Comparison of ENCODE assay signal across 8 mouse cellular contexts in genomic region chr9:83488491-83489210, GRCm38 (mm10). TPM values are rescaled to one million over a fixed set of nuclear protein-coding genes. Genes with fewer than 3 reads are reported as not detected.
DNase-seq lines count a peak whose midpoint lies in the region; ATAC-seq and TF ChIP-seq lines count a peak whose summit lies in the region.

No protein-coding gene starts in this region.

- peak; percentile 71 for TF ChIP-seq CTCF in forebrain, postnatal 0 days (IDR thresholded peaks at IDR 0.05; ENCODE audit: low read depth)
- peak; percentile 88 for TF ChIP-seq CTCF in layer of hippocampus, adult 2 months (conservative IDR thresholded peaks at IDR 0.05)
- no peak for TF ChIP-seq CTCF in olfactory bulb, adult 2 months (IDR thresholded peaks at IDR 0.05; ENCODE audit: insufficient read depth, low read depth, low read length)

- no peaks in the 10 kb centered on the region for H3K9me3 ChIP-seq in forebrain, postnatal 0 days (ENCODE audit: low read length)

- H3K27ac ChIP-seq in forebrain, postnatal 0 days (ENCODE audit: low read depth, low read length), result peak overlapping the region; percentile 80
- H3K27ac ChIP-seq in layer of hippocampus, adult 2 months, result peak overlapping the region; percentile 80
- peak overlapping the region; percentile 55 for H3K27ac ChIP-seq in olfactory bulb, adult 2 months (ENCODE audit: insufficient read depth, low read depth, low read length)

- H3K4me3 ChIP-seq in forebrain, postnatal 0 days (ENCODE audit: low read depth, low read length), result peak overlapping the region; percentile 19
- peak overlapping the region; percentile 45 for H3K4me3 ChIP-seq in layer of hippocampus, adult 2 months
- no peak overlapping the region for H3K4me3 ChIP-seq in olfactory bulb, adult 2 months (ENCODE audit: insufficient read depth, low read depth, low read length)

- peak overlapping the region; percentile 42 for H3K4me2 ChIP-seq in forebrain, postnatal 0 days (ENCODE audit: low read depth)

- no peaks in the 10 kb centered on the region for H3K36me3 ChIP-seq in forebrain, postnatal 0 days (ENCODE audit: insufficient read depth)

- peak; percentile 4 for DNase-seq in kidney, adult 18-20 months
- DNase-seq in kidney, adult 11 months, result no peak
- peak; percentile 10 for DNase-seq in ZHBTc4 (ENCODE audit: low read depth, low spot score)
- peak; percentile 76 for DNase-seq in forebrain, postnatal 0 days
- DNase-seq in layer of hippocampus, adult 2 months (ENCODE audit: low spot score in 2 of 2), result peak; percentile 50 to 51

- WGBS in forebrain, postnatal 0 days, result 32% methylated on average over 15 of the region's 15 CpGs
- 30% methylated on average over 15 of the region's 15 CpGs for WGBS in olfactory bulb, adult 2 months

- peak; percentile 75 for ATAC-seq in forebrain, postnatal 0 days
- ATAC-seq in monocyte, adult 5-6 weeks (replicated peaks; ENCODE audit: insufficient number of reproducible peaks, low FRiP score, low TSS enrichment, poor library complexity, severe bottlenecking), result no peak
- no peak for ATAC-seq in granulocyte monocyte progenitor cell, adult 5-6 weeks (replicated peaks; ENCODE audit: poor library complexity, severe bottlenecking)

- H3K9ac ChIP-seq in forebrain, postnatal 0 days, result peak overlapping the region; percentile 32

- no peaks in the 10 kb centered on the region for H3K27me3 ChIP-seq in forebrain, postnatal 0 days (ENCODE audit: insufficient read depth, low read length)

- no peak for TF ChIP-seq POLR2A in olfactory bulb, adult 2 months (IDR thresholded peaks at IDR 0.05; ENCODE audit: insufficient read depth, low read depth, low read length)

- H3K4me1 ChIP-seq in forebrain, postnatal 0 days (ENCODE audit: insufficient read depth), result 0 out of 2 replicates have a peak, but pooled peaks cover 2% of the 10 kb centered on the region
- H3K4me1 ChIP-seq in olfactory bulb, adult 2 months (ENCODE audit: control insufficient read depth, insufficient read depth, low read length), result peaks cover 5% of the 10 kb centered on the region

RNA-seq across cellular contexts. Expression of gene Lca5, which starts 47.7 kb away (rescaled TPM):
- total RNA-seq in forebrain, postnatal 0 days (2014; rRNA removed), result 26.2 and 34.1 TPM in 2 replicates
- 7.0 and 11.5 TPM in 2 replicates for polyA plus RNA-seq in forebrain, postnatal 0 days (2015; fragmentation: Nextera tagmentation; extraction: Ambion mirVana)
- 10 to 100 TPM; 16.8 to 20.6 TPM for total RNA-seq in layer of hippocampus, adult 2 months (2021)
- polyA plus RNA-seq in olfactory bulb, adult 2 months (2012; ENCODE audit: insufficient read depth, insufficient read length, low replicate concordance, missing spikeins), result not detected in 2 replicates
- 0.67 to 6.3 TPM (median 4.6 TPM) in 3 replicates for total RNA-seq in monocyte, adult 5-6 weeks (2017)
- 6.3 TPM in 1 of 2 replicates, not detected in the other for total RNA-seq in granulocyte monocyte progenitor cell, adult 5-6 weeks (2014; fragmentation: Nextera tagmentation)
- 0.43 and 0.82 TPM in 2 replicates for total RNA-seq in granulocyte monocyte progenitor cell, adult 5-6 weeks (2017)

RNA-seq across cellular contexts. Expression of gene Sh3bgrl2, which starts 59.5 kb away (rescaled TPM):
- 9.0 and 9.2 TPM in 2 replicates for total RNA-seq in forebrain, postnatal 0 days (2014; rRNA removed)
- polyA plus RNA-seq in forebrain, postnatal 0 days (2015; fragmentation: Nextera tagmentation; extraction: Ambion mirVana), result 5.4 and 6.8 TPM in 2 replicates
- total RNA-seq in layer of hippocampus, adult 2 months (2021), result 10 to 100 TPM; 26.1 to 28.7 TPM
- not detected in 2 replicates for polyA plus RNA-seq in olfactory bulb, adult 2 months (2012; ENCODE audit: insufficient read depth, insufficient read length, low replicate concordance, missing spikeins)
- total RNA-seq in monocyte, adult 5-6 weeks (2017), result 2.4 to 19.4 TPM (median 2.7 TPM) in 3 replicates
- not detected in 2 replicates for total RNA-seq in granulocyte monocyte progenitor cell, adult 5-6 weeks (2014; fragmentation: Nextera tagmentation)
- total RNA-seq in granulocyte monocyte progenitor cell, adult 5-6 weeks (2017), result 0.09 TPM in 1 of 2 replicates, not detected in the other
